Mouse (Mus musculus) brain, embryonic 14.5 days (tissue): ENCODE data around the gene Uqcrq.

Experiments
- CTCF ChIP-seq: fragments of 200-500 bp; IDR thresholded peaks from 2 replicates; pipeline ENCODE4 v1.5.1; 2012; ENCODE audit warnings: inconsistent platforms, mild to moderate bottlenecking, moderate library complexity, borderline replicate concordance; ENCODE audit not compliant: insufficient read depth, insufficient read length; ENCODE audit errors: extremely low read depth
- POLR2A ChIP-seq: fragments of 200-500 bp; IDR thresholded peaks from 2 replicates; pipeline ENCODE4 v1.6.1; 2012; ENCODE audit warnings: mild to moderate bottlenecking, inconsistent platforms, borderline replicate concordance; ENCODE audit not compliant: poor library complexity, insufficient read depth, insufficient read length, severe bottlenecking; ENCODE audit errors: extremely low read depth

DNA sequence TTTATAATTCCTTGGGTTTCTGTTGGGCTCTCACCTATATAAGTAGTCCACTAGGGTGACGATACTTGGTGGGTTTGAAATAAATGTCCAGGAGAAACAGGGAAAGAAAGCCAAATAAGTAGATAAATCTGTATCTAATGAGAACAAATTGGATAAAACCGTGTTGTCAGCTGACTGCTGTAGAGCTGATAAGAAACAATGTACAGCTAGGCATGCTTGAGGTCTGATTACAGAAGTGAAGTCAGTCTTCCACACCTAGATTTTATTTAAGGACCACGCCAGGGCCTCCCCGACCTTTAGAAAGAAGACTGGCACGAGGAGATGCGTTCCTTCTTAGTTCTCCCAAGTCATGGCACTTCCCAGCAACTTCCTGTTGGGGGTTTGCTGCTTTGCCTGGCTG is 2.4 kb upstream of the Uqcrq start:
- TF ChIP-seq CTCF (no peak), POLR2A (no peak)
